Mouse (Mus musculus): ENCODE measurements around the gene Xpnpep1. TPM values are rescaled to one million over a fixed set of nuclear protein-coding genes. Genes with fewer than 3 reads are reported as not detected.
A peak's percentile ranks its signal among the peaks of the same experiment; 100 is the strongest.

Gene Xpnpep1
- polyA plus RNA-seq, 1 experiment from 2014 or later = 168 TPM

- no peak for DNase-seq (ENCODE audit: low spot score)
Measured at GRCm38 (mm10) chr19:53043423-53044125, 3.6 kb upstream of the Xpnpep1 start.

GRCm38 (mm10) chr19:53041570-53041969 lies 1.6 kb upstream of the Xpnpep1 start:
- Histone ChIP-seq H3K4me3 (ENCODE audit: low read depth, low read length) (no peak overlapping the region), H3K9me3 (ENCODE audit: control insufficient read depth, low read length) (no peaks in the 10 kb centered on the region), H3K9ac (ENCODE audit: low read length) (no peak overlapping the region), H3K27ac (ENCODE audit: low read depth, low read length) (no peak overlapping the region), H3K36me3 (ENCODE audit: control insufficient read depth, insufficient read depth, low read length) (no peaks in the 10 kb centered on the region), H3K4me2 (ENCODE audit: low read depth) (no peak overlapping the region), H3K4me1 (ENCODE audit: control insufficient read depth, insufficient read depth, low read length) (peaks cover 6% of the 10 kb centered on the region), H3K27me3 (ENCODE audit: control insufficient read depth, insufficient read depth, low read length) (no peaks in the 10 kb centered on the region)
- 84% methylated on average over 4 of the region's 4 CpGs for WGBS
- no peak for DNase-seq (ENCODE audit: low spot score)
- no peak for ATAC-seq (ENCODE audit: insufficient read depth, low FRiP score, low TSS enrichment)

More at GRCm38 (mm10) chr19:53043423-53044125, 3.6 kb upstream of the Xpnpep1 start:
- Histone ChIP-seq H3K4me1 (ENCODE audit: control insufficient read depth, insufficient read depth, low read length) (no peaks in the 10 kb centered on the region), H3K27ac (ENCODE audit: low read depth, low read length) (no peak overlapping the region), H3K4me3 (ENCODE audit: low read depth, low read length) (no peak overlapping the region), H3K9ac (ENCODE audit: low read length) (no peak overlapping the region), H3K9me3 (ENCODE audit: control insufficient read depth, low read length) (no peaks in the 10 kb centered on the region), H3K27me3 (ENCODE audit: control insufficient read depth, insufficient read depth, low read length) (no peaks in the 10 kb centered on the region), H3K4me2 (ENCODE audit: low read depth) (no peak overlapping the region), H3K36me3 (ENCODE audit: control insufficient read depth, insufficient read depth, low read length) (no peaks in the 10 kb centered on the region; the same call in 1 of the 2 replicates)
- WGBS = 89% methylated on average over 13 of the region's 13 CpGs
- ATAC-seq (ENCODE audit: insufficient read depth, low FRiP score, low TSS enrichment) = no peak

GRCm38 (mm10) chr19:53041133-53041510 lies 1.1 kb upstream of the Xpnpep1 start:
- no peak overlapping the region for H3K4me2 ChIP-seq (ENCODE audit: low read depth)
- no peak overlapping the region for H3K4me3 ChIP-seq (ENCODE audit: low read depth, low read length)
- DNase-seq (ENCODE audit: low spot score) (no peak), ATAC-seq (ENCODE audit: insufficient read depth, low FRiP score, low TSS enrichment) (no peak)
- H3K36me3 ChIP-seq (ENCODE audit: control insufficient read depth, insufficient read depth, low read length) = no peaks in the 10 kb centered on the region
- H3K9ac ChIP-seq (ENCODE audit: low read length) = no peak overlapping the region
- no peak overlapping the region for H3K27ac ChIP-seq (ENCODE audit: low read depth, low read length)
- WGBS = 76% methylated on average over 5 of the region's 5 CpGs
- H3K4me1 ChIP-seq (ENCODE audit: control insufficient read depth, insufficient read depth, low read length) = peaks cover 6% of the 10 kb centered on the region
- no peaks in the 10 kb centered on the region for H3K9me3 ChIP-seq (ENCODE audit: control insufficient read depth, low read length)
- no peaks in the 10 kb centered on the region for H3K27me3 ChIP-seq (ENCODE audit: control insufficient read depth, insufficient read depth, low read length)

GRCm38 (mm10) chr19:53039090-53039489 lies 924 bp downstream of the Xpnpep1 start:
- peak; percentile 46 for ATAC-seq (ENCODE audit: insufficient read depth, low FRiP score, low TSS enrichment)
- peak; percentile 33 for DNase-seq (ENCODE audit: low spot score)

GRCm38 (mm10) chr19:53038435-53038938 lies 1.5 kb downstream of the Xpnpep1 start:
- DNase-seq (ENCODE audit: low spot score) (peak; percentile 99), ATAC-seq (ENCODE audit: insufficient read depth, low FRiP score, low TSS enrichment) (peak; percentile 98)
- no peaks in the 10 kb centered on the region for H3K27me3 ChIP-seq (ENCODE audit: control insufficient read depth, insufficient read depth, low read length)
- peak overlapping the region; percentile 90 for H3K4me3 ChIP-seq (ENCODE audit: low read depth, low read length)
- under 1% methylated on average over 38 of the region's 39 CpGs for WGBS
- no peaks in the 10 kb centered on the region for H3K36me3 ChIP-seq (ENCODE audit: control insufficient read depth, insufficient read depth, low read length)
- peak overlapping the region; percentile 74 for H3K4me2 ChIP-seq (ENCODE audit: low read depth)
- no peaks in the 10 kb centered on the region for H3K9me3 ChIP-seq (ENCODE audit: control insufficient read depth, low read length)
- peak overlapping the region; percentile 94 for H3K9ac ChIP-seq (ENCODE audit: low read length)
- H3K4me1 ChIP-seq (ENCODE audit: control insufficient read depth, insufficient read depth, low read length) = peaks cover 6% of the 10 kb centered on the region
- H3K27ac ChIP-seq (ENCODE audit: low read depth, low read length) = peak overlapping the region; percentile 84

More at GRCm38 (mm10) chr19:53039090-53039489, 924 bp downstream of the Xpnpep1 start:
- peak overlapping the region; percentile 74 for H3K4me2 ChIP-seq (ENCODE audit: low read depth)
- no peaks in the 10 kb centered on the region for H3K27me3 ChIP-seq (ENCODE audit: control insufficient read depth, insufficient read depth, low read length)
- H3K9me3 ChIP-seq (ENCODE audit: control insufficient read depth, low read length) = no peaks in the 10 kb centered on the region
- H3K4me1 ChIP-seq (ENCODE audit: control insufficient read depth, insufficient read depth, low read length) = peaks cover 6% of the 10 kb centered on the region
- WGBS = 33% methylated on average over 11 of the region's 11 CpGs
- H3K27ac ChIP-seq (ENCODE audit: low read depth, low read length) = no peak overlapping the region
- no peaks in the 10 kb centered on the region for H3K36me3 ChIP-seq (ENCODE audit: control insufficient read depth, insufficient read depth, low read length)
- peak overlapping the region; percentile 90 for H3K4me3 ChIP-seq (ENCODE audit: low read depth, low read length)
- peak overlapping the region; percentile 37; the same call in 1 of the 2 replicates for H3K9ac ChIP-seq (ENCODE audit: low read length)

- Histone ChIP-seq H3K4me1 (ENCODE audit: control insufficient read depth, insufficient read depth, low read length) (peaks cover 6% of the 10 kb centered on the region), H3K9ac (ENCODE audit: low read length) (peak overlapping the region; percentile 94), H3K36me3 (ENCODE audit: control insufficient read depth, insufficient read depth, low read length) (no peaks in the 10 kb centered on the region), H3K27ac (ENCODE audit: low read depth, low read length) (peak overlapping the region; percentile 84), H3K4me3 (ENCODE audit: low read depth, low read length) (peak overlapping the region; percentile 90), H3K27me3 (ENCODE audit: control insufficient read depth, insufficient read depth, low read length) (no peaks in the 10 kb centered on the region), H3K4me2 (ENCODE audit: low read depth) (peak overlapping the region; percentile 74), H3K9me3 (ENCODE audit: control insufficient read depth, low read length) (no peaks in the 10 kb centered on the region)
- under 1% methylated on average over 27 of the region's 28 CpGs for WGBS
- DNase-seq (ENCODE audit: low spot score) (no peak), ATAC-seq (ENCODE audit: insufficient read depth, low FRiP score, low TSS enrichment) (no peak; the same call in 1 of the 2 replicates)
Measured at GRCm38 (mm10) chr19:53037925-53038419, 2.0 kb downstream of the Xpnpep1 start.

- no peak overlapping the region for H3K4me3 ChIP-seq (ENCODE audit: low read depth, low read length)
- DNase-seq (ENCODE audit: low spot score) = no peak
- H3K27me3 ChIP-seq (ENCODE audit: control insufficient read depth, insufficient read depth, low read length) = no peaks in the 10 kb centered on the region
- no peak overlapping the region for H3K4me2 ChIP-seq (ENCODE audit: low read depth)
- no peaks in the 10 kb centered on the region for H3K9me3 ChIP-seq (ENCODE audit: control insufficient read depth, low read length)
- H3K27ac ChIP-seq (ENCODE audit: low read depth, low read length) = no peak overlapping the region
- 90% methylated on average over 10 of the region's 10 CpGs for WGBS
- H3K36me3 ChIP-seq (ENCODE audit: control insufficient read depth, insufficient read depth, low read length) = no peaks in the 10 kb centered on the region
- peaks cover 6% of the 10 kb centered on the region for H3K4me1 ChIP-seq (ENCODE audit: control insufficient read depth, insufficient read depth, low read length)
- H3K9ac ChIP-seq (ENCODE audit: low read length) = no peak overlapping the region
- ATAC-seq (ENCODE audit: insufficient read depth, low FRiP score, low TSS enrichment) = no peak
Measured at GRCm38 (mm10) chr19:53033159-53033943, 6.7 kb downstream of the Xpnpep1 start.

GRCm38 (mm10) chr19:53032647-53033046 lies 7.4 kb downstream of the Xpnpep1 start:
- 87% methylated on average over 3 of the region's 3 CpGs for WGBS
- Histone ChIP-seq H3K4me2 (ENCODE audit: low read depth) (no peak overlapping the region), H3K27ac (ENCODE audit: low read depth, low read length) (no peak overlapping the region), H3K4me3 (ENCODE audit: low read depth, low read length) (no peak overlapping the region), H3K4me1 (ENCODE audit: control insufficient read depth, insufficient read depth, low read length) (peaks cover 5% of the 10 kb centered on the region), H3K9me3 (ENCODE audit: control insufficient read depth, low read length) (no peaks in the 10 kb centered on the region), H3K27me3 (ENCODE audit: control insufficient read depth, insufficient read depth, low read length) (no peaks in the 10 kb centered on the region), H3K9ac (ENCODE audit: low read length) (no peak overlapping the region), H3K36me3 (ENCODE audit: control insufficient read depth, insufficient read depth, low read length) (no peaks in the 10 kb centered on the region)
- ATAC-seq (ENCODE audit: insufficient read depth, low FRiP score, low TSS enrichment) (no peak), DNase-seq (ENCODE audit: low spot score) (no peak)
